Mouse (Mus musculus) small intestine, adult 2 months (tissue): ENCODE data around the gene Utp3. TPM values are rescaled to one million over a fixed set of nuclear protein-coding genes. Genes with fewer than 3 reads are reported as not detected.

Source experiments
- H3K27ac ChIP-seq: fragments of 200-500 bp; 2 replicates; pipeline ENCODE4 v1.5.1; 2012; ENCODE audit warnings: low read depth, low read length, control low read depth, inconsistent platforms; ENCODE audit not compliant: insufficient read depth
- H3K27me3 ChIP-seq: fragments of 200-500 bp; 2 replicates; pipeline ENCODE4 v1.6.1; 2012; ENCODE audit warnings: mild to moderate bottlenecking, moderate library complexity, low read length, inconsistent platforms; ENCODE audit not compliant: control insufficient read depth, insufficient read depth
- H3K36me3 ChIP-seq: fragments of 200-500 bp; 2 replicates; pipeline ENCODE4 v1.6.1; 2012; ENCODE audit warnings: mild to moderate bottlenecking, low read length, control low read depth, inconsistent platforms; ENCODE audit not compliant: control insufficient read depth, insufficient read depth
- H3K4me1 ChIP-seq: fragments of 200-500 bp; 2 replicates; pipeline ENCODE4 v1.6.1; 2012; ENCODE audit warnings: low read length, inconsistent platforms, mixed read lengths; ENCODE audit not compliant: control insufficient read depth, insufficient read depth, insufficient read length
- H3K4me3 ChIP-seq: fragments of 200-500 bp; 2 replicates; pipeline ENCODE4 v1.5.1; 2012; ENCODE audit warnings: low read depth, mild to moderate bottlenecking, control low read depth, inconsistent platforms, low read length, moderate library complexity
- CTCF ChIP-seq: fragments of 200-500 bp; IDR thresholded peaks from 2 replicates; pipeline ENCODE4 v1.5.1; 2012; ENCODE audit warnings: low read depth, mild to moderate bottlenecking, control low read depth, inconsistent platforms, low read length, moderate library complexity, mixed read lengths; ENCODE audit not compliant: insufficient replicate concordance, insufficient read length; ENCODE audit errors: extremely low read depth
- POLR2A ChIP-seq: fragments of 200-500 bp; IDR thresholded peaks from 2 replicates; pipeline ENCODE4 v1.6.1; 2012; ENCODE audit warnings: low read depth, mild to moderate bottlenecking, control low read depth, inconsistent platforms, low read length, moderate library complexity
- WGBS: fragments of 180-500 bp; shearing (Covaris S2); methylation state at CpG from one replicate; pipeline ENCODE4 v1.1.7; 2018; 5-methylcytosine and 5-hydroxymethylcytosine counted together
- polyA plus RNA-seq: library from polyadenylated mRNA; depleted of rRNA; stranded (reverse); fragments of >200 nt; gene quantifications from 2 replicates; pipeline ENCODE4 v1.2.3, GENCODE M21; 2012

Gene Utp3
- polyA plus RNA-seq, 1 experiment: 6.6 TPM

GRCm38 (mm10) chr5:88588481-88588880, 34.2 kb downstream of the Utp3 start:
- TF ChIP-seq POLR2A: no peak
- Histone ChIP-seq H3K27me3 (no peaks in the 10 kb centered on the region), H3K36me3 (no peaks in the 10 kb centered on the region), H3K4me3 (no peak overlapping the region), H3K4me1 (peaks cover 14% of the 10 kb centered on the region), H3K27ac (no peak overlapping the region)
- WGBS: 70% methylated on average over 5 of the region's 5 CpGs

GRCm38 (mm10) chr5:88593421-88594172, 39.3 kb downstream of the Utp3 start:
- Histone ChIP-seq H3K27me3 (no peaks in the 10 kb centered on the region), H3K4me1 (peaks cover 8% of the 10 kb centered on the region; the same call in 1 of the 2 replicates), H3K27ac (peak overlapping the region; percentile 95), H3K36me3 (no peaks in the 10 kb centered on the region), H3K4me3 (peak overlapping the region; percentile 67)
- no peak for TF ChIP-seq CTCF
- peak; percentile 47; the same call in 1 of the 2 replicates for TF ChIP-seq POLR2A
- 21% methylated on average over 13 of the region's 13 CpGs for WGBS

- TF ChIP-seq POLR2A (no peak), CTCF (no peak)
- H3K4me3 ChIP-seq: peak overlapping the region; percentile 67
- WGBS: 28% methylated on average over 7 of the region's 7 CpGs
- peaks cover 8% of the 10 kb centered on the region; the same call in 1 of the 2 replicates for H3K4me1 ChIP-seq
- no peaks in the 10 kb centered on the region for H3K27me3 ChIP-seq
- no peaks in the 10 kb centered on the region for H3K36me3 ChIP-seq
- H3K27ac ChIP-seq: peak overlapping the region; percentile 95
Measured at GRCm38 (mm10) chr5:88594173-88594569, 39.9 kb downstream of the Utp3 start.

- WGBS: 49% methylated on average over 5 of the region's 5 CpGs
- Histone ChIP-seq H3K27me3 (no peaks in the 10 kb centered on the region), H3K27ac (no peak overlapping the region), H3K4me1 (peaks cover 8% of the 10 kb centered on the region; the same call in 1 of the 2 replicates), H3K4me3 (no peak overlapping the region), H3K36me3 (no peaks in the 10 kb centered on the region)
- no peak for TF ChIP-seq POLR2A
- TF ChIP-seq CTCF: no peak
Measured at GRCm38 (mm10) chr5:88595537-88596455, 41.5 kb downstream of the Utp3 start.

GRCm38 (mm10) chr5:88598961-88599360, 44.7 kb downstream of the Utp3 start:
- Histone ChIP-seq H3K36me3 (no peaks in the 10 kb centered on the region), H3K27ac (no peak overlapping the region), H3K4me1 (no peaks in the 10 kb centered on the region; the same call in 1 of the 2 replicates), H3K4me3 (no peak overlapping the region), H3K27me3 (no peaks in the 10 kb centered on the region)
- WGBS: 91% methylated on average over 6 of the region's 6 CpGs
- TF ChIP-seq CTCF: no peak
- TF ChIP-seq POLR2A: no peak

- no peak for TF ChIP-seq CTCF
- no peak for TF ChIP-seq POLR2A
- 83% methylated on average over 2 of the region's 2 CpGs for WGBS
- no peaks in the 10 kb centered on the region for H3K36me3 ChIP-seq
- no peak overlapping the region for H3K27ac ChIP-seq
- H3K4me3 ChIP-seq: no peak overlapping the region
- no peaks in the 10 kb centered on the region; the same call in 1 of the 2 replicates for H3K4me1 ChIP-seq
- H3K27me3 ChIP-seq: no peaks in the 10 kb centered on the region
Measured at GRCm38 (mm10) chr5:88602030-88602429, 47.8 kb downstream of the Utp3 start.

- no peaks in the 10 kb centered on the region; the same call in 1 of the 2 replicates for H3K4me1 ChIP-seq
- H3K4me3 ChIP-seq: no peak overlapping the region
- 85% methylated on average over 3 of the region's 3 CpGs for WGBS
- no peaks in the 10 kb centered on the region for H3K27me3 ChIP-seq
- no peak for TF ChIP-seq POLR2A
- no peak for TF ChIP-seq CTCF
- no peak overlapping the region for H3K27ac ChIP-seq
- H3K36me3 ChIP-seq: no peaks in the 10 kb centered on the region
Measured at GRCm38 (mm10) chr5:88602713-88603112, 48.5 kb downstream of the Utp3 start.
